Mouse (Mus musculus) CH12.LX (cell line): Measurements from ENCODE around the gene Il31ra. TPM values are rescaled to one million over a fixed set of nuclear protein-coding genes. Genes with fewer than 3 reads are reported as not detected.

Experiments used
- DNase-seq: peaks from one replicate; pipeline ENCODE4 v3.0.0-alpha.2; 2013; ENCODE audit errors: extremely low read depth
- H3K27ac ChIP-seq: 2 replicates; pipeline ENCODE4 v1.5.1; 2012; ENCODE audit warnings: low read depth, mild to moderate bottlenecking, control low read depth, moderate library complexity; ENCODE audit not compliant: insufficient read depth
- H3K27me3 ChIP-seq: replicated peaks from 2 replicates; pipeline ENCODE3; 2012; ENCODE audit warnings: inconsistent platforms
- H3K36me3 ChIP-seq, 2 experiments: replicated peaks in 1 of 2; 2 replicates each; pipeline versions ENCODE3 to v1.6.1; 2012; ENCODE audit warnings: inconsistent platforms in 1 of 2, low read length in 1 of 2, mild to moderate bottlenecking in 1 of 2, mixed read lengths in 1 of 2, moderate library complexity in 1 of 2; ENCODE audit not compliant: control insufficient read depth in 1 of 2, insufficient read depth in 1 of 2
- H3K4me1 ChIP-seq, 2 experiments: 2 replicates each; pipeline ENCODE4 v1.6.1; 2012; ENCODE audit warnings: inconsistent platforms in 1 of 2, moderate library complexity in 1 of 2; ENCODE audit not compliant: insufficient read depth in 2 of 2, control insufficient read depth in 1 of 2
- H3K4me2 ChIP-seq: 2 replicates; pipeline ENCODE4 v1.6.1; 2012; ENCODE audit warnings: low read depth, mild to moderate bottlenecking, control low read depth; ENCODE audit not compliant: poor library complexity, insufficient read depth, severe bottlenecking
- H3K4me3 ChIP-seq, 3 experiments: fragments of 150-350 bp in 1 of 3; sonication (generic) in 1 of 3; replicated peaks in 1 of 3; 2 replicates each; pipeline versions ENCODE3 to v1.5.1; 2011 to 2012; ENCODE audit warnings: low read depth in 2 of 3, low read length in 2 of 3, mild to moderate bottlenecking in 2 of 3, moderate library complexity in 2 of 3, control low read depth in 1 of 3, improper control_type of control experiment in 1 of 3, inconsistent platforms in 1 of 3, mixed read lengths in 1 of 3; ENCODE audit not compliant: poor library complexity in 1 of 3
- H3K79me2 ChIP-seq: replicated peaks from 2 replicates; pipeline ENCODE4 v1.6.1; 2012; ENCODE audit warnings: mild to moderate bottlenecking, moderate library complexity; ENCODE audit not compliant: control insufficient read depth, poor library complexity, insufficient read depth, severe bottlenecking; ENCODE audit errors: extremely low read depth
- H3K9ac ChIP-seq: 2 replicates; pipeline ENCODE4 v1.6.1; 2012; ENCODE audit warnings: low read depth, mild to moderate bottlenecking, control low read depth, moderate library complexity; ENCODE audit not compliant: insufficient read depth
- H3K9me3 ChIP-seq: replicated peaks from 2 replicates; pipeline ENCODE3; 2012; ENCODE audit warnings: low read length, inconsistent platforms, mixed read lengths
- CHD1 ChIP-seq: IDR thresholded peaks from 2 replicates; pipeline ENCODE4 v1.6.1; 2012; ENCODE audit warnings: low read depth, low read length, improper control_type of control experiment, inconsistent platforms
- CTCF ChIP-seq, 2 experiments: IDR thresholded peaks in 1 of 2; conservative IDR thresholded peaks in 1 of 2; 2 replicates each; pipeline ENCODE4 v1.5.1; 2011 to 2012; ENCODE audit warnings: low read depth in 2 of 2, low read length in 2 of 2, improper control_type of control experiment in 1 of 2, inconsistent platforms in 1 of 2, mild to moderate bottlenecking in 1 of 2, moderate library complexity in 1 of 2
- ELF1 ChIP-seq: IDR thresholded peaks from 2 replicates; pipeline ENCODE4 v1.6.1; 2014; ENCODE audit warnings: low read depth, mild to moderate bottlenecking, inconsistent platforms, low read length, improper control_type of control experiment
- EP300 ChIP-seq: IDR thresholded peaks from 2 replicates; pipeline ENCODE4 v1.6.1; 2011; ENCODE audit warnings: low read length, improper control_type of control experiment
- ETS1 ChIP-seq: conservative IDR thresholded peaks from 2 replicates; pipeline ENCODE4 v1.6.1; 2012; ENCODE audit warnings: low read depth, mild to moderate bottlenecking, inconsistent platforms, low read length, improper control_type of control experiment, moderate library complexity
- GABPA ChIP-seq: IDR thresholded peaks from 2 replicates; pipeline ENCODE4 v1.6.1; 2012; ENCODE audit warnings: low read depth, low read length, improper control_type of control experiment, inconsistent platforms; ENCODE audit not compliant: insufficient replicate concordance
- IRF4 ChIP-seq: IDR thresholded peaks from 2 replicates; pipeline ENCODE4 v1.6.1; 2014; ENCODE audit warnings: low read depth, mild to moderate bottlenecking, inconsistent platforms, low read length, improper control_type of control experiment
- JUN ChIP-seq: IDR thresholded peaks from 2 replicates; pipeline ENCODE4 v1.6.1; 2011; ENCODE audit warnings: low read depth, mild to moderate bottlenecking, low read length, improper control_type of control experiment, moderate library complexity; ENCODE audit not compliant: insufficient read depth
- MAFK ChIP-seq: IDR thresholded peaks from 2 replicates; pipeline ENCODE4 v1.6.1; 2011; ENCODE audit warnings: low read length, improper control_type of control experiment; ENCODE audit not compliant: insufficient replicate concordance
- MAX ChIP-seq: IDR thresholded peaks from 2 replicates; pipeline ENCODE4 v1.6.1; 2011; ENCODE audit warnings: low read length, improper control_type of control experiment
- MYC ChIP-seq: IDR thresholded peaks from 2 replicates; pipeline ENCODE4 v1.6.1; 2011; ENCODE audit warnings: low read depth, mild to moderate bottlenecking, improper control_type of control experiment, low read length
- NRF1 ChIP-seq: IDR thresholded peaks from 2 replicates; pipeline ENCODE4 v1.6.1; 2014; ENCODE audit warnings: low read depth, mild to moderate bottlenecking, inconsistent platforms, low read length, improper control_type of control experiment, moderate library complexity
- PAX5 ChIP-seq: IDR thresholded peaks from 2 replicates; pipeline ENCODE4 v1.6.1; 2012; ENCODE audit warnings: low read length, inconsistent platforms, mixed read lengths
- UBTF ChIP-seq: IDR thresholded peaks from 2 replicates; pipeline ENCODE4 v1.6.1; 2012; ENCODE audit warnings: low read depth, mild to moderate bottlenecking, inconsistent platforms, low read length, improper control_type of control experiment, moderate library complexity
- USF2 ChIP-seq: conservative IDR thresholded peaks from 2 replicates; pipeline ENCODE4 v1.6.1; 2011; ENCODE audit warnings: low read depth, low read length, improper control_type of control experiment
- ZKSCAN1 ChIP-seq: IDR thresholded peaks from 2 replicates; pipeline ENCODE4 v1.6.1; 2012; ENCODE audit warnings: low read depth, inconsistent platforms, low read length, improper control_type of control experiment, borderline replicate concordance
- ZMIZ1 ChIP-seq: IDR thresholded peaks from 2 replicates; pipeline ENCODE4 v1.6.1; 2012; ENCODE audit warnings: low read depth, mild to moderate bottlenecking, inconsistent platforms, low read length, improper control_type of control experiment
- ZNF384 ChIP-seq: IDR thresholded peaks from 2 replicates; pipeline ENCODE4 v1.6.1; 2012; ENCODE audit warnings: low read depth, low read length, improper control_type of control experiment, inconsistent platforms
- dilution Hi-C: fragments of 300-500 bp; cut with MboI; formaldehyde crosslinking; loops from 2 replicates; pipeline ENCODE4 v1.14.3; 2020; ENCODE audit warnings: low sequenced_read_pairs; ENCODE audit not compliant: extremely low pct_unique_long_range_greater_than_20kb, extremely low pct_ligation_motif_present
- in situ Hi-C: fragments of 300-500 bp; cut with MboI; formaldehyde crosslinking; loops from 3 replicates; pipeline ENCODE4 v1.14.3; 2019; ENCODE audit warnings: low sequenced_read_pairs, low pct_ligation_motif_present, low pct_unique_long_range_greater_than_20kb, mixed read lengths
- polyA plus RNA-seq: library from polyadenylated mRNA; unstranded; fragments of >175 nt; gene quantifications from 2 replicates; pipeline ENCODE4 v1.2.1, GENCODE M21; 2012; ENCODE audit warnings: low read depth; ENCODE audit not compliant: insufficient read length
- total RNA-seq, 2 experiments: library from RNA; depleted of rRNA; stranded (reverse); fragments of 300-350 nt in 1 of 2; fragments of >200 nt in 1 of 2; gene quantifications; 2 replicates each; pipeline ENCODE4 v1.2.3; 2012 to 2014

Il31ra gene
- total and polyA plus RNA-seq, 3 experiments, result not detected

DNA sequence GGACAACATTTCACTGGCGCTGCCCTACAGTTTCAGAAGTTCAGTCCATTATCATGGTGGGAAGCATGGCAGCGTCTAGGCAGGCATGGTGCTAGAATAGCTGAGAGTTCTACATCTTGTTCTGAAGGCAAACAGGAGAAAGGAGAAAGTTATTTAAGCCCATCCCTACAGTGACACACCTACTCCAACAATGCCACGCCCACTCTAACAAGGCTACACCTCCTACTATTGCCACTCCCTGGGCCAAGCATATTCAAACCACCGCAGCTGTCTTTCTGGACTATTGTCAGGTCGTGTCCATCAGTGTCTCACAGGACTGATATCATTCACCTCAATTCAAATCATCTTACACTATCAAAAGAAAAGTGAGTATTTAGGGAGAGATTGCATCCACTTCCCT, 107.5 kb downstream of the Il31ra start:
- peaks cover 4% of the 10 kb centered on the region for H3K9me3 ChIP-seq
- no peak overlapping the region for H3K4me3 ChIP-seq
- TF ChIP-seq ELF1 (no peak), ZMIZ1 (no peak), UBTF (no peak), EP300 (no peak), ETS1 (no peak), NRF1 (no peak), CHD1 (no peak)
- TF ChIP-seq, all 38 proteins: peak for 0
- no peaks in the 10 kb centered on the region for H3K4me1 ChIP-seq
- in situ Hi-C loops, result no loop called here
- H3K27ac ChIP-seq, result no peak overlapping the region
- H3K79me2 ChIP-seq, result no peaks in the 10 kb centered on the region
- no peak overlapping the region for H3K9ac ChIP-seq
- DNase-seq, result no peak
- peaks cover 53 to 84% of the 10 kb centered on the region in 2 experiments for H3K36me3 ChIP-seq
- no peak overlapping the region for H3K4me2 ChIP-seq
- dilution Hi-C loops, result no loop called here
- H3K27me3 ChIP-seq, result no peaks in the 10 kb centered on the region

DNA sequence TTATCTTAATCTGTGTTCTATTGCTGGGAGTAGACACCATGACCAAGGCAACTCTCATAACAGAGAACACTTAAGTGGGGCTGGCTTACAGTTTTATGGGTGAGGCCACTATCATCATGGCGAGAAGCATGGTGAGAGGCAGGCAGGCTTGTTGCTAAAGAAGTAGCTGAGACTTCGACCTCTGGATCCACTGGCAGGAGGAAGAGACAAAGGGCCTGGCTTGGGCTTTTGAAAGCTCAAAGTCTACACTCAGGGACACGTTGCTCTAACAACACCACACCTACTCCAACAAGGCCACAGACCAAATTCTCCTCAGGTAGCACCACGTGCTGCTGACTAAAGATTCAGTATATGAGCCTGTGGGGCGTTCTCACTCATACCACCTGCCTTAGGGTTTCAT, 107.9 kb downstream of the Il31ra start:
- dilution Hi-C loops (no loop called here), in situ Hi-C loops (no loop called here)
- H3K27me3 ChIP-seq, result no peaks in the 10 kb centered on the region
- TF ChIP-seq EP300 (no peak), CTCF (conservative IDR thresholded peaks at IDR 0.05 in 1 of 2, IDR thresholded peaks at IDR 0.05 in 1 of 2; ENCODE audit: low read depth in 2 of 2, low read length in 2 of 2) (no peak)
- no peaks in the 10 kb centered on the region for H3K79me2 ChIP-seq
- no peaks in the 10 kb centered on the region for H3K4me1 ChIP-seq
- DNase-seq, result no peak
- H3K4me3 ChIP-seq, result no peak overlapping the region
- no peak overlapping the region for H3K27ac ChIP-seq
- no peak overlapping the region for H3K9ac ChIP-seq
- peaks cover 4% of the 10 kb centered on the region for H3K9me3 ChIP-seq
- peaks cover 53 to 84% of the 10 kb centered on the region in 2 experiments for H3K36me3 ChIP-seq
- H3K4me2 ChIP-seq, result no peak overlapping the region

DNA sequence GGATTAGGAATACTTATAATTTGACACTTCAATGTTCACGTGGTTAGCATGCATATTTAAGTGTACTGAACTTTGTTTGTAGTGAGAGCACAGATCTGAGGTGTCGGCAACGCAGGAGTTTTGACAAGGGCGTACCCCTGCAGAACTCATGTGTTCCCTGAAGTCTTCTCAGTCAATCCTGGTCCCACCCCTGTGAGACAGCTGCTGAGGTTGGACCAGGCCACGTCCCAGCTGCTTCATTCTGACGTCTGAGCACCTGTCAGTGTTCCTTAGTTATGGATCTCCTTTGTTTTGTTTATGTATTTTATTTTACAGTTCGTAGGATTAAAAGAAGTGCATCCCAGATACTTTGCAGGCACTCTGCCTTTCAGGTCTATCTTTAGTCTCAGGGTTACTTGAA, 111.1 kb downstream of the Il31ra start:
- dilution Hi-C loops, result no loop called here
- no peak overlapping the region for H3K4me3 ChIP-seq
- H3K79me2 ChIP-seq, result no peaks in the 10 kb centered on the region
- no peak for DNase-seq
- no peak for TF ChIP-seq MYC
- no peak for TF ChIP-seq MAX
- no peak for TF ChIP-seq CHD1
- TF ChIP-seq MAFK, result no peak
- TF ChIP-seq EP300, result no peak
- TF ChIP-seq ZKSCAN1, result no peak
- TF ChIP-seq JUN, result no peak
- no peak for TF ChIP-seq PAX5
- TF ChIP-seq IRF4, result no peak
- TF ChIP-seq ZNF384, result no peak
- TF ChIP-seq USF2, result no peak
- no peak for TF ChIP-seq UBTF
- TF ChIP-seq GABPA, result no peak
- peaks cover 4% of the 10 kb centered on the region for H3K9me3 ChIP-seq
- in situ Hi-C loops, result no loop called here
- peaks cover 43 to 72% of the 10 kb centered on the region in 2 experiments for H3K36me3 ChIP-seq
- no peak overlapping the region for H3K4me2 ChIP-seq
- no peaks in the 10 kb centered on the region for H3K4me1 ChIP-seq
- H3K9ac ChIP-seq, result no peak overlapping the region
- H3K27me3 ChIP-seq, result no peaks in the 10 kb centered on the region
- no peak overlapping the region for H3K27ac ChIP-seq
